Mouse (Mus musculus): ENCODE data around the gene Hexdc. TPM values are rescaled to one million over a fixed set of nuclear protein-coding genes. Genes with fewer than 3 reads are reported as not detected.

Hexdc gene
- 23.2 and 27.5 TPM in 2 replicates for polyA plus RNA-seq (2014; fragmentation: Nextera tagmentation; extraction: Ambion mirVana)

DNA sequence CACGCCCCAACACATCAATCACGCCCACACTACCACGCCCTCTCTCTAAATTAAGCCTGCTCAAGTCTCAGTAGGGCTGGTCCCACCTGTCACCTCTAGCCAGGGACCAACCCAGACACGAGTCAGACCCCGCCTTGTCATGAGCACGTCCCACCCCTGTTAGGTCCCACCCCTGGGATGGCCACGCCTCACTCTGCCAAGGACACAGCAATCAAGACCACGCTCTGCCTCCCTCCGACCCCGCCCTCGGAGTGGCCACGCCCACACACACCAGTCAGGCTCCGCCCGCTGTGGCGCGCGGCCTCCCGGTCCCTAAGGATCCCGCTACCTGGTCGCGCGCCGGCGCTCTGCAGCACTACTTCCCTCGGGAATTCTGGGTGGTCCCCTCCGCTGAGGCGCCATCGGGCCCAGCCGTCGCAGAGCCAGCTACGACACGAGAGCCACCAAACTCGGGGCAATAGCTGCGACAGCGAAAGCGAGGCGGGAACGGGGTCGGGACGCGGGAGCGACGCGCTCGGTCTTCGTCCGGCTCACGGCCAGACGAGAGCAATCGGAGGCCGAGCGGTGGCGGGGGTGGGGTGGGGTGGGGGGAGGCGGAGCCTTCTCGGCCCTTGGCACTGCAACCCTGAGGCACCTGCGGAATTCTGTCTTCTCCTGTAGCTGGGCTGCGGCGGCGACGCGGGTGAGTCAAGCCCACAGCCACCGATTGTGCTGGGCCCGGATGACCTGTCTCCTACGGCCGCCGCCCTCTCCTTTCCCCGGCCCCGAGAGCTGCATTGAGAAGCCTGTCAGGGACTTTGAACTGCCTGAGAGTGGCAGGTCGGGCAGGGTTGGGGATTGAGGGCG is at the start of gene Hexdc, which contains the start of gene Ogfod3:
Gene Hexdc, plus strand, starts transcription at position 273 of the 846 bp plus-strand sequence.
Gene Ogfod3, minus strand, starts transcription at position 551 of the 846 bp plus-strand sequence.
- peaks cover 12% of the 10 kb centered on the region; the same call in 1 of the 2 replicates for H3K4me1 ChIP-seq (replicated peaks; ENCODE audit: control insufficient read depth, insufficient read depth, low read length)
- DNase-seq (ENCODE audit: low spot score): peak; percentile 91
- H3K9me3 ChIP-seq (ENCODE audit: control insufficient read depth, low read length): no peaks in the 10 kb centered on the region
- H3K9ac ChIP-seq: peak within 1 kb of the TSS; percentile 77
- no peaks in the 10 kb centered on the region for H3K27me3 ChIP-seq (ENCODE audit: control insufficient read depth, insufficient read depth, low read length)
- peak within 1 kb of the TSS; percentile 64 for H3K4me3 ChIP-seq (replicated peaks; ENCODE audit: low read length)
- ATAC-seq (ENCODE audit: low FRiP score): peak; percentile 96
- peaks cover 15% of the 10 kb centered on the region for H3K36me3 ChIP-seq (replicated peaks; ENCODE audit: control insufficient read depth, insufficient read depth)
- peak within 1 kb of the TSS; percentile 85 for H3K27ac ChIP-seq
- H3K4me2 ChIP-seq (replicated peaks): peak within 1 kb of the TSS; percentile 59
- WGBS: under 1% methylated on average over 70 of the region's 70 CpGs

DNA sequence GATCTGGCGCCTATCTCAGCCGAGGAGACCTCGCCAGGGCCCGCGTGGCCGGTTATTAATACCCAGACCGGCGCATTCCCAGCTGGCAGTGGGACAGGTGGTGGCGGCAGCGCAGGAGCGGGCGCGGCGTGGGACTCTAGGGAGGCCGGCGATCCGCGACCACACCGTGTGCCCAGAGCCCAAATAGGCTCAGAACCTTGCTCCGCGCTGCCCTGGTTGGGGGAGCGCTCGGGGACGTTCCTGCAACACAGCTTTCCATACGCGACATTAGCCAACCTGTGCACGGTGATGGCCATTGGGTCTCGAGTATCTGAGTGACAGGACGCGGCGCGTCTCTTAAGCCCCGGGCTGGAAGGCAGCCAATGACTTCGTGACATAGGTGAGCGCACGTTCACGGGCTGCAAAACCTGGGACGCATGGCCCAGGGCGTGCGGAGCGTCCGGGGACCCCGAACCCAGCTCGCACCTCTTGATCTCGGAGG is 47.8 kb upstream of the Hexdc start:
- no peak overlapping the region for H3K27ac ChIP-seq
- H3K9me3 ChIP-seq (ENCODE audit: control insufficient read depth, low read length): no peaks in the 10 kb centered on the region
- peaks cover 24% of the 10 kb centered on the region for H3K27me3 ChIP-seq (ENCODE audit: control insufficient read depth, insufficient read depth, low read length)
- DNase-seq (ENCODE audit: low spot score) (peak; percentile 46), ATAC-seq (ENCODE audit: low FRiP score) (peak; percentile 21; the same call in 1 of the 2 replicates)
- H3K4me1 ChIP-seq (replicated peaks; ENCODE audit: control insufficient read depth, insufficient read depth, low read length): peaks cover 21% of the 10 kb centered on the region
- H3K9ac ChIP-seq: peak overlapping the region; percentile 53
- H3K4me2 ChIP-seq (replicated peaks): peak overlapping the region; percentile 88
- WGBS: under 1% methylated on average over 45 of the region's 45 CpGs
- peak overlapping the region; percentile 36 for H3K4me3 ChIP-seq (replicated peaks; ENCODE audit: low read length)
- no peaks in the 10 kb centered on the region for H3K36me3 ChIP-seq (replicated peaks; ENCODE audit: control insufficient read depth, insufficient read depth)

DNA sequence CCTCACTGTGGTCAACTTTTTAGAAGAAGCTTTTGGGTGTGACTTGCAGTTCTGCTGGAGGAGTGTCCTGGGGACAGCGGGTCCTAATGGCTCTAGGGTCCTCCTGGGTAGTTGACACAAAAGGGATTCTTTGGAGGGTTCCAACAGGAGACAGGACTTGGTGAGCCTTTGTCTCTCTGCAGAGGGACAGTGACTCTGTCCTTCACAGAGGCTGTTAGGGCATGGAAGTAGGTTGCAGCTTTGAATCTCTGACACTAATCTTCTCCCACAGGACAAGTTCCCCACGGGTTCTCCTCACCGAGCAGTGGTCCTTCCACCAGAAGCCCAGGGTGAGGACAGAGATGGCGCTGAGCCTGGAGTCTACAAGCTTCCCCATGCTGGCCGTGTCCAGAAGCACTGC is 44.3 kb upstream of the Hexdc start, which contains the start of gene Uts2r:
Gene Uts2r, plus strand, starts transcription at position 301 of the 400 bp plus-strand sequence.
- DNase-seq (ENCODE audit: low spot score): no peak
- H3K27ac ChIP-seq: no peak within 1 kb of the TSS
- H3K9me3 ChIP-seq (ENCODE audit: control insufficient read depth, low read length): no peaks in the 10 kb centered on the region
- peaks cover 24% of the 10 kb centered on the region for H3K27me3 ChIP-seq (ENCODE audit: control insufficient read depth, insufficient read depth, low read length)
- H3K36me3 ChIP-seq (replicated peaks; ENCODE audit: control insufficient read depth, insufficient read depth): no peaks in the 10 kb centered on the region
- H3K9ac ChIP-seq: no peak within 1 kb of the TSS
- H3K4me3 ChIP-seq (replicated peaks; ENCODE audit: low read length): no peak within 1 kb of the TSS
- H3K4me2 ChIP-seq (replicated peaks): no peak within 1 kb of the TSS
- 84% methylated on average over 5 of the region's 5 CpGs for WGBS
- H3K4me1 ChIP-seq (replicated peaks; ENCODE audit: control insufficient read depth, insufficient read depth, low read length): peaks cover 9% of the 10 kb centered on the region
- ATAC-seq (ENCODE audit: low FRiP score): no peak

DNA sequence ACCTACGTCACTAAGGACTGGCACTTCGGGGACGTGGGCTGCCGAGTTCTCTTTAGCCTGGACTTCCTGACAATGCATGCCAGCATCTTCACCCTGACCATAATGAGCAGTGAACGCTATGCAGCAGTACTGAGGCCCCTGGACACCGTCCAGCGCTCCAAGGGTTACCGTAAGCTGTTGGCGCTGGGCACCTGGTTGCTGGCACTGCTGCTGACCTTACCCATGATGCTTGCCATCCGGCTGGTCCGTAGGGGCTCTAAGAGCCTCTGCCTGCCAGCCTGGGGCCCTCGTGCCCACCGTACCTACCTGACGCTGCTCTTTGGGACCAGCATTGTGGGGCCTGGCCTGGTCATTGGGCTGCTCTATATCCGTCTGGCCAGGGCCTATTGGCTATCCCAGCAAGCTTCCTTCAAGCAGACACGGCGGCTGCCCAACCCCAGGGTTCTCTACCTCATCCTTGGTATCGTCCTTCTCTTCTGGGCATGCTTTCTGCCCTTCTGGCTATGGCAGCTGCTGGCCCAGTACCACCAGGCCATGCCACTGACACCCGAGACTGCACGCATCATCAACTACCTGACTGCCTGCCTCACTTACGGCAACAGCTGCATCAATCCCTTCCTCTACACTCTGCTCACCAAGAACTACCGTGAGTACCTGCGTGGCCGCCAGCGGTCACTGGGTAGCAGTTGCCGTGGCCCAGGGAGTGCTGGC is 43.4 kb upstream of the Hexdc start:
- Histone ChIP-seq H3K36me3 (replicated peaks; ENCODE audit: control insufficient read depth, insufficient read depth) (no peaks in the 10 kb centered on the region), H3K27ac (no peak overlapping the region), H3K4me3 (replicated peaks; ENCODE audit: low read length) (no peak overlapping the region), H3K4me1 (replicated peaks; ENCODE audit: control insufficient read depth, insufficient read depth, low read length) (peaks cover 9% of the 10 kb centered on the region), H3K9me3 (ENCODE audit: control insufficient read depth, low read length) (no peaks in the 10 kb centered on the region), H3K27me3 (ENCODE audit: control insufficient read depth, insufficient read depth, low read length) (peaks cover 24% of the 10 kb centered on the region), H3K9ac (no peak overlapping the region), H3K4me2 (replicated peaks) (no peak overlapping the region)
- 94% methylated on average over 26 of the region's 26 CpGs for WGBS
- ATAC-seq (ENCODE audit: low FRiP score) (no peak), DNase-seq (ENCODE audit: low spot score) (no peak)

DNA sequence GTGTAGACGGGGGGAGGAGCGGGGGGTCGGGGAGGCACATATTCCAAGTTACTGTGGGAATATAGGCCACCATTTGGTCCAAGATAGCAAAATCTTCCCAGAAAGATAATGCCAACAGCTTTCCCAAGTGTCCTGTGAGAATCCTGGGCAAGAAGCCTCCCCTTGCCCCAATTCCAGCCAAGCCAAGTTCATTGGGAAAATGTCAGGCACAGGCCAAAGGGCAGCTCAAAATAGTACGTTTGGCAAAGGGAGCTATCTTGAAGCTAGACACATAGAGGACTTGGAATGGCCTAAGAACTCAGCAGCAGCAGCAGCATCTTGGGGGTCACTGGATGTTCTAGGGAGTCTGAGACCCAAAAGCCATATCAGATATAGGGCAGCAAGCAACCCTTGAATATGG is 40.5 kb upstream of the Hexdc start:
- WGBS: 94% methylated on average over 4 of the region's 4 CpGs
- no peaks in the 10 kb centered on the region for H3K36me3 ChIP-seq (replicated peaks; ENCODE audit: control insufficient read depth, insufficient read depth)

DNA sequence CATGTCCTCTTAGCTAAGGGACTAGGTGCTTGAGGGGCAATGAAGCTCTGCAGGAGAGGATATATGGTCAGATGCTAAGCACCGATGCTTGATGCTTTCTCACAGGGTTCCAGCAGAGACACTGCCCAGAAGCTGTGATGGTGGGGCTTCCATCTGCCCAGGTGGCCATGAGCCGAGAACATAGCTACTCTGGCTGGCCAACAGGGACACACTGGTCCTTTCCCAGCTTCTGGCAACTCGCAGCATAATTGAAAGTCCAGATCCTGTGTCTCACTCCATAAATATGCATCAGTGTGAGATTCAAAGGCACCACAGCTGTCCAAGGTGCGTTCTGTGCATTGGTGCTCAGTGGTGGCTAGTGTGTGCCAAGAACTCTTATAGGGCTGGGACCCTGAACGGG is 31.0 kb upstream of the Hexdc start:
- DNase-seq (ENCODE audit: low spot score) (no peak), ATAC-seq (ENCODE audit: low FRiP score) (no peak)
- H3K4me2 ChIP-seq (replicated peaks): no peak overlapping the region
- H3K36me3 ChIP-seq (replicated peaks; ENCODE audit: control insufficient read depth, insufficient read depth): no peaks in the 10 kb centered on the region
- no peak overlapping the region for H3K9ac ChIP-seq
- H3K27me3 ChIP-seq (ENCODE audit: control insufficient read depth, insufficient read depth, low read length): no peaks in the 10 kb centered on the region
- 73% methylated on average over 5 of the region's 5 CpGs for WGBS
- H3K27ac ChIP-seq: no peak overlapping the region
- H3K4me3 ChIP-seq (replicated peaks; ENCODE audit: low read length): no peak overlapping the region
- H3K9me3 ChIP-seq (ENCODE audit: control insufficient read depth, low read length): no peaks in the 10 kb centered on the region
- peaks cover 5% of the 10 kb centered on the region; the same call in 1 of the 2 replicates for H3K4me1 ChIP-seq (replicated peaks; ENCODE audit: control insufficient read depth, insufficient read depth, low read length)

More for the DNA sequence above, 40.5 kb upstream of the Hexdc start:
- Histone ChIP-seq H3K27ac (no peak overlapping the region), H3K4me3 (replicated peaks; ENCODE audit: low read length) (no peak overlapping the region), H3K9ac (no peak overlapping the region), H3K4me2 (replicated peaks) (no peak overlapping the region), H3K4me1 (replicated peaks; ENCODE audit: control insufficient read depth, insufficient read depth, low read length) (no peaks in the 10 kb centered on the region), H3K9me3 (ENCODE audit: control insufficient read depth, low read length) (no peaks in the 10 kb centered on the region), H3K27me3 (ENCODE audit: control insufficient read depth, insufficient read depth, low read length) (no peaks in the 10 kb centered on the region)
- ATAC-seq (ENCODE audit: low FRiP score) (no peak), DNase-seq (ENCODE audit: low spot score) (no peak)

DNA sequence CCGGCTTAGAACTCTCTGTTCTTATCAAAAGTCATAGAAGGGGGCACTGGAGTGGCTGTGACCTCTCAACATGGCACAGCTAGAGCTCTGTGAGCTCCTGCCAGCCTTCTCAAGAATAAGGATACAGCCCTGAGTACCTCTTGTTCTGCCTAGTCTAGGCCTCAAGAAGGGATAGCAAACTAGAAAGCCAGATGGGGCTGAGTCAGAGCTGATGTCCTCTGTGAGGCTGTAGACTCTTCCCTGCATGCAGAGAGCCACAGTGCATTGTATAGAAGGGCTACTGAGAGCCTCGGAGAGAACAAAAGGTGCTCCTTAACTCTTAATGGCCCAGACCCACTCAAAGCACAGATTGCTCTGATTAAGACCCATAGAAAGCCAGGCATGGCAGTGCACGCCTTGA is 30.0 kb upstream of the Hexdc start:
- H3K27me3 ChIP-seq (ENCODE audit: control insufficient read depth, insufficient read depth, low read length): no peaks in the 10 kb centered on the region
- no peaks in the 10 kb centered on the region for H3K36me3 ChIP-seq (replicated peaks; ENCODE audit: control insufficient read depth, insufficient read depth)
- no peak overlapping the region for H3K4me3 ChIP-seq (replicated peaks; ENCODE audit: low read length)
- H3K27ac ChIP-seq: no peak overlapping the region
- no peaks in the 10 kb centered on the region for H3K9me3 ChIP-seq (ENCODE audit: control insufficient read depth, low read length)
- 48% methylated on average over 3 of the region's 3 CpGs for WGBS
- DNase-seq (ENCODE audit: low spot score): no peak
- no peak overlapping the region for H3K4me2 ChIP-seq (replicated peaks)
- peaks cover 5% of the 10 kb centered on the region; the same call in 1 of the 2 replicates for H3K4me1 ChIP-seq (replicated peaks; ENCODE audit: control insufficient read depth, insufficient read depth, low read length)
- ATAC-seq (ENCODE audit: low FRiP score): no peak
- no peak overlapping the region for H3K9ac ChIP-seq

DNA sequence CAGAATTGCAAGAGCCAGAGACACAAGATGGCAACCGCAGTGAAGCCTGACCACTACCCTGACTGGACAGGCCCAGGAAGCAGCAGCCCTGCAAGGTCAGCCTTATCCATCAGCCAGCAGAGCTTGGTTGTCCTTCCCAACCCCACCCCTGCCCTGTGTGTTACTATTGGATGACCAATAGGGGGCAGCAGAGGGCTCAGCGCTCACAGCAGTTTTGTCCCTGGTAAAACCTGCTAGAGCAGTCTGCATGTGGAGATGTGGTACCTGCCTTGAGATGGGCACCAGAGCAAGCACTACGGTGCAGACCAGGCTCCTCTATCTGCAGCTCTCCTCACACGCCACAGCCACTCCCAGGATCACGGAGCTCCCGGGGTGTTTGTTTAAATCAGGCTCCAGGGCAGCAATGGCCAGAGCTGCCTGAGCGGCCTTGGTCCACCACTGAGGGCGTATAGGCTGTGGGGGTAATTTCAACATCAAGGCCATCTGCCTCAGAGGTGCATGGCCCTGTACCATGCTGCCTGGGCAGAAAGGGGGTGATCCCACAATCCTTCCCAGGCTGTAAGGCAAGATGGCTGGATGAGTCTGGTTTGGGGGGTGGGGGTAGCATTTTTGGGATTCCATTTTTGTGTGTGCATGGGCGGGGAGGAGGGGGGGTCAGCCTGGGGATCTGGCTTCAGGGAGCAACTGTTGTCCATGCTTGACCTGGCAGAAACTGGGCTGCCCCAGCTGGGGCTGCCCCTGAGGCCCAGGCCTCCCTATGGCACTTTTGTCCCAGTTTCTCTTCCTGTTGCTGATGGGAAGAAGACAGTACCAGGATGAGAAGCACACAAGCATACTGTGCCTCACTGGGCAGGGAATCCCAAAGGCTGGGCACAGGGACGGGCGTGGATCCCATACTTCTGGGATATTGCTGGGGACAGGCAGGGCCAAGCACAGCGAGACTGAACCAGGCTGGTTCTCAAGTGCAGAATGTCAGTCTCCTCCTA is 27.7 kb upstream of the Hexdc start:
- Histone ChIP-seq H3K4me3 (replicated peaks; ENCODE audit: low read length) (no peak overlapping the region), H3K9me3 (ENCODE audit: control insufficient read depth, low read length) (no peaks in the 10 kb centered on the region), H3K9ac (no peak overlapping the region), H3K36me3 (replicated peaks; ENCODE audit: control insufficient read depth, insufficient read depth) (peaks cover 11% of the 10 kb centered on the region; the same call in 1 of the 2 replicates), H3K4me2 (replicated peaks) (no peak overlapping the region), H3K4me1 (replicated peaks; ENCODE audit: control insufficient read depth, insufficient read depth, low read length) (peaks cover 5% of the 10 kb centered on the region; the same call in 1 of the 2 replicates), H3K27me3 (ENCODE audit: control insufficient read depth, insufficient read depth, low read length) (no peaks in the 10 kb centered on the region), H3K27ac (no peak overlapping the region)
- DNase-seq (ENCODE audit: low spot score) (peak; percentile 68), ATAC-seq (ENCODE audit: low FRiP score) (no peak; the same call in 1 of the 2 replicates)
- 56% methylated on average over 12 of the region's 12 CpGs for WGBS
